Mouse (Mus musculus): Measurements from ENCODE around the gene Rmnd1.
"Not testable (repeated sequence)": the region's sequence is repeated elsewhere in the genome, so short reads cannot be mapped to it uniquely, and the experiment has no call there.

Gene Rmnd1

DNA sequence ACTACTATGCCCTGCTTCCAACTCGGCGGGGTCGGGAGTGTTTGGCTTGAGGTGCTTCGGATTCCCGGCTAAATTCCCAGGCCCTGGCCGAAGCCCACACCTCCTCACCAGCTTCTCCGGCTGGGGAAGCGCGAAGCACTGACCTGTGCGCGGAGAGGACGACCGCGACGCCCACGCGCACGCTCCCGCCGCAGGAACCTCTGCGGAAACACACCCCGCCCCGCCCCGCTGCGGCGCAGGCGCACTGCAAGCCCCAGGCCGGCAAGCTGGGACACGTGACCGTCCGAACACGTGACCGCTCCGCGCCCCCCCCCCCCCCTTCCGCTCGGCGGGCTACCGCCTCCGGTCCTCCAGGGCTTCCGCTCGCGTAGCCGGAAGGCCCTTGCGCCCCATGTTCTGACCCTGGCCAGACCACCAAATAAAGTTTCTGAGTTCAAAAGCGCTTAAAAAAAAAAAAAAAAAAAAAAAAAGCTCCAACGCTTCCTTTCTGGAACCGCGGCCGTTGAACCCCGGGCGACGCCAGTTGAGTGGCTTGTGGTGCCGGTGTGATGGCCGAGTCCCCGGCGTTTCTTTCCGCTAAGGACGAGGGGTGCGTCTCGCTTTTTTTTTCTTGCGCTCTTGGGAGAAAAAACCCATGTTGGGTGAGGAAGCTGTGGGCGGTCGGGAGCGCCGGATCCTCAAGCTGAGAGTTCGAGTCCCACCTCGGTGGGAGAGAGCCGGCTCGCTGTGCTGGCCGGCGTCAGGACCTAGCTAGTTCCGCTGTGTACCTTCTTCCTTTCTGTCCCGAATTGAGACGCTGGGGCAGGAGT is at the start of gene Rmnd1, which contains the start of gene Armt1:
Gene Rmnd1 (minus strand): TSS at position 266 of the 809 bp plus-strand sequence.
Gene Armt1 (plus strand): TSS at position 345 of the 809 bp plus-strand sequence.
- peak; percentile 89 to 94 for DNase-seq (ENCODE audit: low spot score in 2 of 2)

GRCm38 (mm10) chr10:4481695-4482094 is 49.5 kb upstream of the Rmnd1 start:
- DNase-seq (ENCODE audit: low spot score in 2 of 2): no peak

- no peak for DNase-seq (ENCODE audit: low spot score in 2 of 2)
Measured at GRCm38 (mm10) chr10:4480929-4481328, 48.7 kb upstream of the Rmnd1 start.

- no peak for DNase-seq (ENCODE audit: low spot score in 2 of 2)
Measured at GRCm38 (mm10) chr10:4476604-4477003, 44.4 kb upstream of the Rmnd1 start.

DNA sequence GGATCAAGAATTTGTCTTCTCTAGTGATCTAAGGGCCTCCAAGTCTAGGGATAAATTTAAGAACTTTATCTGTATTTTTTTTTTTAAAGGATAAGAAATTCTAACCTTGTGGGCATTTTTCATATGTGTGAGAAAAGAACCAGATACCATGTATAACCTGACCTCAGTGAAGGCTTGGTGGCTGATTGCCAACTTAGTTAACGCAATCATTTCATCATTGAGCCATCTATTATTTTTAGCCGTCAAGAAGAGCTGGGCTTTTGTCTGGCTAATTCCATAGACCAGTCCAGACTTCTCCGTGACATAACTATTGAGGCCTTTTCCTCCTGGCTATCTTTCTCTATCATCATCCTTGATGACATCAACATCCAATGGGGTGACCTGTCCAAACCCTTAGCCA is 43.2 kb upstream of the Rmnd1 start:
- no peak for DNase-seq (ENCODE audit: low spot score in 2 of 2)

DNA sequence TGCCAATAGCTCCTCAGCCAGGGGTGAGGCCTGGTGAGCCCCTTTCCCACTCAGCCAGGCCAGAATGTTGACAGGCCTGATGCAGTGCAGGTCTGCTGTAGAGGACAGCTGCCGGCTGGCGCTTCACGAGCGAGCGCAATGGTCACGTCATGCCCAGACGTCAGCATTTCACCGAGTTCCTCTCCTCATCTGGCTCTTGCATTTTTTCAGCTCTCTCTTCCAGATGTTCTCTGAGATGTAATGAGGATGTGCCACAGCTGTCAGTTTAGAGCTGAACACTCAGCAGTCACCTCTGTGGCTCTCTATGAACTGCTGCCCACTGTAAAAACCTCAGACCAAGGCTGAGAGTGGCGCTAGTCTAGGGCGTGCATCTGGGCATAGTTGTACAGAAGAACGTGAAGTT is 41.4 kb upstream of the Rmnd1 start:
- DNase-seq (ENCODE audit: low spot score in 2 of 2): no peak

DNA sequence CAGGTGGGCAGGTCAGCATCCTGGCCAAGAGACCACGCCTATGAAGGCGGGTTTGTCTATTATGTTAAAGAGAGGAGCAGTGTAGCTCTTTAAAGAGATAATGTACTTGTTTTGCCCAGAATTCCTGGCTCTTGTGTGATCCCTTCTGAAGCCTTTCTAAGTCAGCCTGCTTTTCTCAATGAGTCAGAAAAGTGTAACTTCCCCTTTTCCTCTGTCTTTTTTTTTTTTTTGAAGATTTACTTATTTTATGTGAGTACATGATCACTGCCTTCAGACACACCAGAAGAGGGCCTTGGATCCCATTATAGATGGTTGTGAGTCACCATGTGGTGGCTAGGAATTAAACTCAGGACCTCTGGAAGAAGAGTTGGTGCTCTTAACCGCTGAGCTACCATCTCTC is 37.2 kb upstream of the Rmnd1 start:
- no peak for DNase-seq (ENCODE audit: low spot score in 2 of 2)

GRCm38 (mm10) chr10:4465799-4466198 is 33.6 kb upstream of the Rmnd1 start:
- DNase-seq (ENCODE audit: low spot score in 2 of 2): no peak

GRCm38 (mm10) chr10:4460201-4460600 is 28.0 kb upstream of the Rmnd1 start:
- DNase-seq (ENCODE audit: low spot score in 2 of 2): no peak

DNA sequence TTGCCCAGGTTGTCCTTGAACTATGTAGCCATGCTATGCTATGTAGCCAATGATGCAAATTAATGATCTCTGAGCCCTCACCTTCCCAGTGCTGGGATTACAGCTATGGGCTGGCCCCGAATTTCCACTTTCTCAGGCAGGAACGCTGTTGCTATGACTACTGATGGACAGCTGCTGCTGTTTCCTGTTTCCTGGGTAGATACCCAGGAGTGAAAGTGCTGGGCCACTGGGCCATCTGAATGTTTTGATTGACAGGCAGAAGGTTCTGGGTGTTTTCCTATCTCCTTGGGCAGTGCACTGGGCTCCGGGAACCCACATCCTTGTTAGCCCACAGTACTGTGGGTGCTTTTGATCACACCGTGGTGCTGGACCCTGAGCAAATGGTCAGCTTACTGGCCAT is 24.2 kb upstream of the Rmnd1 start:
- peak in 1 of 2 experiments; percentile 25 for DNase-seq (ENCODE audit: low spot score in 2 of 2)

GRCm38 (mm10) chr10:4435416-4435815 is 3.2 kb upstream of the Rmnd1 start:
- DNase-seq (ENCODE audit: low spot score in 2 of 2): no peak

GRCm38 (mm10) chr10:4433871-4434270 is 1.7 kb upstream of the Rmnd1 start:
- not testable (repeated sequence) for DNase-seq (ENCODE audit: low spot score in 2 of 2)

- peak in 1 of 2 experiments; percentile 12 for DNase-seq (ENCODE audit: low spot score in 2 of 2)
Measured at GRCm38 (mm10) chr10:4432996-4433755, 988 bp upstream of the Rmnd1 start.

- DNase-seq (ENCODE audit: low spot score in 2 of 2): no peak
Measured at GRCm38 (mm10) chr10:4431746-4432122, 454 bp downstream of the Rmnd1 start.

DNA sequence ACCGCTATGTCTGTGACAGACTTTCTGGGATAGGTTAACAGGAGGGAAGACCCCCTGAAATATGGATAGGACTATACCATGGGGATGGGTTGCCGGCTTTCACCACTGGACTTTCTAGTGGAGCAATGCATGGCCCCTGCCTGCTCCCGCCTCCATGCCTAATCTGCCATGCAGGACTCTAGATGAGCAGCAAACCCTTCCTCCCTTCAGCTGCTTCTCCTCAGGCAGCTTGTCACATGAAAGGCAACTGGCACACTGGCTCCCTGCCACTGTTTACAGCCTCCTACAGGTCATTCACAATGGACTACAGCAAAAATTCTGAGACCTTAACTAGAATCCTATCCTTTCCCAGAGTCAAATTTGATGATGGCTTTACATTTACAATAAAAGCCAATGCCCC is 1.4 kb downstream of the Rmnd1 start:
- DNase-seq (ENCODE audit: low spot score in 2 of 2): no peak

DNA sequence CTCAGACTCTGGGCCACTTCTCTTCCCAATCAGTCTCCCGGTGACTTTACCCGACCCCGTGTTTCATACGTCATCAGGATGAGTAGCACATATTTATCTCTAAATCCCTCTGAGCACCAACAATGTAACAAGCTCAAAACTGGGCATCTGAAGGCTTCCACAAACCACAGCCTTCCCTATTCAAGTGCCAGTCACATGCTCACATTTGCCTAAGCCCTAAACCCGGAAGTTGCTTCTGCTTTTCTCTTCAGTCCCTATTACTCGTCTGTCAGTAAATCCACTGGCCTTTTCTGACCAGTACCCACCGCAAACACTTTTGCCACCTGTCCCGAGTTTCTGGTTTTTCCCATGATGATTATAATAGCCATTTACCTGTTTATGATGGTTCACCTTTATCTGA is 1.8 kb downstream of the Rmnd1 start:
- no peak for DNase-seq (ENCODE audit: low spot score in 2 of 2)

DNA sequence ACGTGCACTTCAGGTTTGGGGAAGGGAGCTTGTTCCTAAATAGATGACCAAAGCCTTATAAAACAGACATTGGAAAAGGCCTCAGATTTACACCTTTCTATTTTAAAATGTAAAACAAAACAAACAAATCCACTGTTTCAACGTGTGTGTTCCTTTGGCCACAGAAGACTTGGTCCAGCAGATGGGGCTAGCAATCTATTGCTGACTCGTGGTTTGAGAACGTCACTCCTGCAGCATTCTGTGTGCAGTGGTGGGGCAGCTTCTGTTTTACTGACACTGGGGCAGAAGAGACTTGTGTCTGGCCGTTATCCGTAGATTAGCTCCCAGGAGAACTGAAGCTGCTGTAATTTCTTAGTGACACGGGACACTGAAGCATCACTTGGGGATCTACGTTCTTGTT is 6.9 kb downstream of the Rmnd1 start:
- DNase-seq (ENCODE audit: low spot score in 2 of 2): no peak

GRCm38 (mm10) chr10:4407191-4407590 is 25.0 kb downstream of the Rmnd1 start:
- no peak for DNase-seq (ENCODE audit: low spot score in 2 of 2)

DNA sequence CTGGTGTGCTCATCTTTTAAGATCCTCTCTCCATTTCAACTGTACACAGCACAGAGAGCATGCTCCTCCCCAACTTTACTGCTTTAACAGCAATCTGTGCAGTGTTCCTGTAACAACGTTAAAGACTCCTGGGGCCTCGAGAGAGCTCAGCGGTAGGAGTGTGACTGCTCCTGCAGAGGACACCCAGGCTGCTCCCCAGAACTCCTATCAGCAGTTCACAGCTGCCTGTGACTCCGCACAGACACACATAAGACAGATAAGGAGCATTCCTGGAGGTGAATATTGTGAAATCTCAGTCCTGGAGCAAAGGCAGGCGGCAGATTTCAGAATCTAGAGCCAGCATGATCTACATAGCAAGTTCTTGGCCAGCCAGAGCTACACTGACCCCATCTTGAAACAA is 26.7 kb downstream of the Rmnd1 start:
- no peak for DNase-seq (ENCODE audit: low spot score in 2 of 2)

DNA sequence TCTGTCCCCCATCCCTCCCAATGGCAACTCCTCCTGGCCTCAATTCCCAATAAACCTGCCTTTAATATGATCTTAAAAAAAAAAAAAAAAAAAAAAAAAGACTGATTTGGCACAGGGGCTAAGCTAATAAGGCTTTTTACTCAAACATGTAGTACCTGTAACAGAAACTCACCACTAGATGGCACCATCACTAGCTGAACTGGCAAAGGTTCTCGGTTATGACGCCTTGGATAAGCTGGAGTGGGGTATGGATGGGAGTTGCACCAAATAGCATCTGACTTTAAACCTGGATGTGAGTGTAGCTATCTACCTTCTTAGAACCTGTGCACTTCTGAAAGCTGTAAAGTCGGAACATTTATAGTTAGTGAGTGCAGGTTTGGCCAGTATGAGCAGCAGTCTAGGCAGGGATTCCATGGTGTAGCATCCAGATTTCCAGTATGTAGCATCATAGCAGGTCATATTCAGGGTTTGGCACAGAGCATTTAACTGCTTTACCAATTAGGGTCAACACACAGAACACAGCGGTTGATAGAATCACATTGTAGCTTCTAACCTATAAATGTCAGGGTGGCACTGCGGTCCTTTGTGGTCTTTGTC is 27.2 kb downstream of the Rmnd1 start:
- DNase-seq (ENCODE audit: low spot score in 2 of 2): peak; percentile 31 to 37

- no peak for DNase-seq (ENCODE audit: low spot score in 2 of 2)
Measured at GRCm38 (mm10) chr10:4398058-4398457, 34.1 kb downstream of the Rmnd1 start.

DNA sequence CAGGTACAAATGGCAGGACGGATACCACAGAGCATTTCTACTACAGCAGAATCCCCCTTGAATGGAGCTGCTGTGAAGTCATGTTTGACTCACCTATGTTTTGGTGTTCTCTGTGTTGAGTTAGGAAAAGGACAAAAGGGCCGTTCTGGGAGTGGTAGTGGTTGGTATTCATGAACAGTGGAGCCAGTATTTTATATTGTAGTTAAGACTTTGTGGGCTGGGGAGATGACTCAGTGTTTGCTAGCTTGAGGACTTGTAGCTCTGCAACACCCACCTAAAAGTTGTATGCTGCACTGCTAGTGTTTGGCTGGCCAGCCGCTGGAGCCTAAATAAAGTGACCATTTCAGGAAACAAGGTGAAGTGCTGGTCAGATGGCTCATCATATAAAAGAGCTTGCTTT is 36.9 kb downstream of the Rmnd1 start:
- DNase-seq (ENCODE audit: low spot score in 2 of 2): no peak

- peak; percentile 29 to 31 for DNase-seq (ENCODE audit: low spot score in 2 of 2)
Measured at GRCm38 (mm10) chr10:4391851-4392250, 40.3 kb downstream of the Rmnd1 start.
